Mouse (Mus musculus): ENCODE data around the gene Gm20388. TPM values are rescaled to one million over a fixed set of nuclear protein-coding genes. Genes with fewer than 3 reads are reported as not detected.
A peak's percentile ranks its signal among the peaks of the same experiment; 100 is the strongest.

Gm20388 gene
- polyA plus RNA-seq, 1 experiment from 2014 or later, result 1.7 TPM

- Histone ChIP-seq H3K27me3 (ENCODE audit: insufficient read depth, poor library complexity, severe bottlenecking) (peaks cover 46% of the 10 kb centered on the region), H3K36me3 (peaks cover 26% of the 10 kb centered on the region), H3K27ac (peak overlapping the region; percentile 92), H3K4me1 (replicated peaks) (peaks cover 30% of the 10 kb centered on the region), H3K9me3 (no peaks in the 10 kb centered on the region), H3K4me3 (peak overlapping the region; percentile 80)
- peak; percentile 11 for DNase-seq (ENCODE audit: low spot score)
- 13% methylated on average over 5 of the region's 5 CpGs for WGBS
These were observed 1198.0 kb downstream of the Gm20388 start for GRCm38 (mm10) chr8:121108657-121109056.

GRCm38 (mm10) chr8:121111145-121111907 lies 1200.7 kb downstream of the Gm20388 start:
- H3K4me1 ChIP-seq (replicated peaks), result peaks cover 37% of the 10 kb centered on the region
- no peak for DNase-seq (ENCODE audit: low spot score)
- no peak overlapping the region for H3K27ac ChIP-seq
- H3K4me3 ChIP-seq, result no peak overlapping the region
- H3K27me3 ChIP-seq (ENCODE audit: insufficient read depth, poor library complexity, severe bottlenecking), result peaks cover 73% of the 10 kb centered on the region
- H3K9me3 ChIP-seq, result no peaks in the 10 kb centered on the region
- WGBS, result 53% methylated on average over 7 of the region's 7 CpGs
- H3K36me3 ChIP-seq, result peaks cover 3% of the 10 kb centered on the region; the same call in 1 of the 2 replicates

- DNase-seq (ENCODE audit: low spot score), result peak; percentile 95
- peaks cover 92% of the 10 kb centered on the region for H3K27me3 ChIP-seq (ENCODE audit: insufficient read depth, poor library complexity, severe bottlenecking)
- no peaks in the 10 kb centered on the region for H3K36me3 ChIP-seq
- 2% methylated on average over 21 of the region's 21 CpGs for WGBS
- no peaks in the 10 kb centered on the region for H3K9me3 ChIP-seq
- no peak overlapping the region for H3K27ac ChIP-seq
- H3K4me1 ChIP-seq (replicated peaks), result peaks cover 36% of the 10 kb centered on the region
- no peak overlapping the region for H3K4me3 ChIP-seq
These were observed 1202.6 kb downstream of the Gm20388 start for GRCm38 (mm10) chr8:121113261-121113660.

GRCm38 (mm10) chr8:121115136-121115535 lies 1204.5 kb downstream of the Gm20388 start:
- H3K27me3 ChIP-seq (ENCODE audit: insufficient read depth, poor library complexity, severe bottlenecking), result peaks cover 100% of the 10 kb centered on the region
- H3K9me3 ChIP-seq, result no peaks in the 10 kb centered on the region
- WGBS, result 1% methylated on average over 25 of the region's 25 CpGs
- peak overlapping the region; percentile 20; the same call in 1 of the 2 replicates for H3K4me3 ChIP-seq
- H3K4me1 ChIP-seq (replicated peaks), result peaks cover 28% of the 10 kb centered on the region
- H3K27ac ChIP-seq, result no peak overlapping the region; the same call in 1 of the 2 replicates
- DNase-seq (ENCODE audit: low spot score), result no peak
- H3K36me3 ChIP-seq, result no peaks in the 10 kb centered on the region

GRCm38 (mm10) chr8:121115948-121116347 lies 1205.3 kb downstream of the Gm20388 start, which contains the start of gene Foxc2:
Foxc2 (plus strand) TSS chr8:121116171.
- H3K27ac ChIP-seq, result peak within 1 kb of the TSS; percentile 73
- peaks cover 28% of the 10 kb centered on the region for H3K4me1 ChIP-seq (replicated peaks)
- under 1% methylated on average over 25 of the region's 25 CpGs for WGBS
- DNase-seq (ENCODE audit: low spot score), result peak; percentile 86
- no peaks in the 10 kb centered on the region for H3K9me3 ChIP-seq
- peak within 1 kb of the TSS; percentile 59 for H3K4me3 ChIP-seq
- peaks cover 100% of the 10 kb centered on the region for H3K27me3 ChIP-seq (ENCODE audit: insufficient read depth, poor library complexity, severe bottlenecking)
- no peaks in the 10 kb centered on the region for H3K36me3 ChIP-seq

GRCm38 (mm10) chr8:121116591-121117185 lies 1206.0 kb downstream of the Gm20388 start:
- peak; percentile 62 for DNase-seq (ENCODE audit: low spot score)
- H3K9me3 ChIP-seq, result no peaks in the 10 kb centered on the region
- H3K4me1 ChIP-seq (replicated peaks), result peaks cover 28% of the 10 kb centered on the region
- H3K4me3 ChIP-seq, result peak overlapping the region; percentile 59
- no peaks in the 10 kb centered on the region for H3K36me3 ChIP-seq
- H3K27ac ChIP-seq, result peak overlapping the region; percentile 73
- WGBS, result under 1% methylated on average over 55 of the region's 55 CpGs
- peaks cover 100% of the 10 kb centered on the region for H3K27me3 ChIP-seq (ENCODE audit: insufficient read depth, poor library complexity, severe bottlenecking)

- Histone ChIP-seq H3K4me1 (replicated peaks) (peaks cover 28% of the 10 kb centered on the region), H3K36me3 (no peaks in the 10 kb centered on the region), H3K4me3 (peak overlapping the region; percentile 59), H3K9me3 (no peaks in the 10 kb centered on the region), H3K27ac (peak overlapping the region; percentile 73), H3K27me3 (ENCODE audit: insufficient read depth, poor library complexity, severe bottlenecking) (peaks cover 100% of the 10 kb centered on the region)
- DNase-seq (ENCODE audit: low spot score), result no peak
- WGBS, result under 1% methylated on average over 62 of the region's 62 CpGs
These were observed 1206.6 kb downstream of the Gm20388 start for GRCm38 (mm10) chr8:121117186-121117651.

GRCm38 (mm10) chr8:121117906-121118305 lies 1207.3 kb downstream of the Gm20388 start:
- peak overlapping the region; percentile 59 for H3K4me3 ChIP-seq
- peaks cover 31% of the 10 kb centered on the region for H3K4me1 ChIP-seq (replicated peaks)
- WGBS, result under 1% methylated on average over 28 of the region's 28 CpGs
- no peaks in the 10 kb centered on the region for H3K9me3 ChIP-seq
- H3K27ac ChIP-seq, result peak overlapping the region; percentile 73; the same call in 1 of the 2 replicates
- H3K36me3 ChIP-seq, result no peaks in the 10 kb centered on the region
- peak; percentile 52 for DNase-seq (ENCODE audit: low spot score)
- H3K27me3 ChIP-seq (ENCODE audit: insufficient read depth, poor library complexity, severe bottlenecking), result peaks cover 100% of the 10 kb centered on the region

GRCm38 (mm10) chr8:121118634-121119420 lies 1208.2 kb downstream of the Gm20388 start:
- H3K36me3 ChIP-seq, result no peaks in the 10 kb centered on the region
- peak; percentile 50 for DNase-seq (ENCODE audit: low spot score)
- no peaks in the 10 kb centered on the region for H3K9me3 ChIP-seq
- WGBS, result 2% methylated on average over 18 of the region's 18 CpGs
- H3K27ac ChIP-seq, result no peak overlapping the region
- peaks cover 29% of the 10 kb centered on the region for H3K4me1 ChIP-seq (replicated peaks)
- H3K4me3 ChIP-seq, result peak overlapping the region; percentile 59
- peaks cover 100% of the 10 kb centered on the region for H3K27me3 ChIP-seq (ENCODE audit: insufficient read depth, poor library complexity, severe bottlenecking)

- peak overlapping the region; percentile 59 for H3K4me3 ChIP-seq
These were observed 1209.2 kb downstream of the Gm20388 start for GRCm38 (mm10) chr8:121119635-121120455.

GRCm38 (mm10) chr8:121120456-121121419 lies 1210.1 kb downstream of the Gm20388 start:
- peak overlapping the region; percentile 59 for H3K4me3 ChIP-seq
- peaks cover 38% of the 10 kb centered on the region for H3K4me1 ChIP-seq (replicated peaks)
- 5% methylated on average over 17 of the region's 17 CpGs for WGBS
- no peaks in the 10 kb centered on the region for H3K9me3 ChIP-seq
- H3K27ac ChIP-seq, result no peak overlapping the region
- DNase-seq (ENCODE audit: low spot score), result peak; percentile 26
- H3K36me3 ChIP-seq, result no peaks in the 10 kb centered on the region
- peaks cover 100% of the 10 kb centered on the region for H3K27me3 ChIP-seq (ENCODE audit: insufficient read depth, poor library complexity, severe bottlenecking)

More at GRCm38 (mm10) chr8:121119635-121120455, 1209.2 kb downstream of the Gm20388 start:
- 2% methylated on average over 12 of the region's 12 CpGs for WGBS
- DNase-seq (ENCODE audit: low spot score), result peak; percentile 27
- Histone ChIP-seq H3K27ac (no peak overlapping the region), H3K27me3 (ENCODE audit: insufficient read depth, poor library complexity, severe bottlenecking) (peaks cover 100% of the 10 kb centered on the region), H3K36me3 (no peaks in the 10 kb centered on the region), H3K4me1 (replicated peaks) (peaks cover 33% of the 10 kb centered on the region), H3K9me3 (no peaks in the 10 kb centered on the region)

Measured in hindbrain, embryonic 10.5 days (tissue).